Mouse (Mus musculus): ENCODE results near the gene Plxdc1.
"Not testable (repeated sequence)": the region's sequence is repeated elsewhere in the genome, so short reads cannot be mapped to it uniquely, and the experiment has no call there.

Gene Plxdc1

DNA sequence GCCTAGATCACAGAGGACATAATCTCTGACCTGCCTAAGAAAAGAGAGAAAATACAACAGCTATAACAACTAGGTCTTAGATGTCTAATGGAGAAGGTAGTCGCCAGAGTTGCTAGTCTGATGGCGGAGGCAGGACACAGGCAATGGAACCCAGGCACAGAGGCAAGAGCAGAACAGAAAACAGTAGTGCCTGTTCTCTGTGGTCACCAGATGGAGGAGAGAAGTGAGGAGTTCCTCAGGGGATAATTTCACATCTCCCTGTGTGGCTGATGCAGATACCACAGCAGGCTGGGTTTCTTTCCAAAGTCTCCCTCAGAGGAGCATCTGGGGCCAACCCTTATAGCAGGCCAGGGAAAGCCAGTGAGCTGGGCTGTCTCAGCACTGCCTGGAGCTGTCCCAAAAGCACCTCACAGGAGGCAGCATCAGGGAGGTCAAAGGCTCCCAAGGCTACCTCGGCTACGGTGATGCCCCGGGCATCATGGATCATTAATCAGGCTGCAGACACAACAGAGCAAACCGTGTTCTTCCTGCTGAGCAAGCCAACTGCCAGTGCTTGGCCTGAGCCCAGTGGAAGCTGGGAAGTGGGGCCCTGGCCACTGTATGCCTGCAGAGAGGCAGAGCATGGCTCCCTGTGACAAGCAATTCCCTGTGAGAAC is 29.2 kb downstream of the Plxdc1 start:
- DNase-seq (ENCODE audit: inconsistent age in 2 of 2, low spot score in 1 of 2), result peak; percentile 71 to 73

DNA sequence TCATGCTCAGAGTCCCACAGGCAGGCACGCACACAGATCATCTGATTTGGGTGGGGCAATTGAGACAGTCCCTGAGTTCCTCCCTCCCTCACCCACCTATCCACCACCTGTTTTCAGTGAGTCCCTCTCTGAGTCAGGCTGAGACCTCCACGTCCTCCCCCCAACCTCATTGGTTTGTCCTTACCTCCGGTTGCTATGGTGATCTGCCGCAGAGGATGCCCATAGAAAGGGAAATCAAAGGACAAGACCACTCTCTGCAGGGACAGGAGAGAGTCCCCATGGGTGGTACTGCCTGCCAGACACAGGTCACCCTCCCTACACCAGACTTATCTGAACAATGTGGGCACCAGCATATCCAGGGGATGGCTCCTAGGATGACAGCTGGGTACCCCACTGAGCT is 30.3 kb downstream of the Plxdc1 start:
- DNase-seq (ENCODE audit: inconsistent age in 2 of 2, low spot score in 1 of 2), result no peak

DNA sequence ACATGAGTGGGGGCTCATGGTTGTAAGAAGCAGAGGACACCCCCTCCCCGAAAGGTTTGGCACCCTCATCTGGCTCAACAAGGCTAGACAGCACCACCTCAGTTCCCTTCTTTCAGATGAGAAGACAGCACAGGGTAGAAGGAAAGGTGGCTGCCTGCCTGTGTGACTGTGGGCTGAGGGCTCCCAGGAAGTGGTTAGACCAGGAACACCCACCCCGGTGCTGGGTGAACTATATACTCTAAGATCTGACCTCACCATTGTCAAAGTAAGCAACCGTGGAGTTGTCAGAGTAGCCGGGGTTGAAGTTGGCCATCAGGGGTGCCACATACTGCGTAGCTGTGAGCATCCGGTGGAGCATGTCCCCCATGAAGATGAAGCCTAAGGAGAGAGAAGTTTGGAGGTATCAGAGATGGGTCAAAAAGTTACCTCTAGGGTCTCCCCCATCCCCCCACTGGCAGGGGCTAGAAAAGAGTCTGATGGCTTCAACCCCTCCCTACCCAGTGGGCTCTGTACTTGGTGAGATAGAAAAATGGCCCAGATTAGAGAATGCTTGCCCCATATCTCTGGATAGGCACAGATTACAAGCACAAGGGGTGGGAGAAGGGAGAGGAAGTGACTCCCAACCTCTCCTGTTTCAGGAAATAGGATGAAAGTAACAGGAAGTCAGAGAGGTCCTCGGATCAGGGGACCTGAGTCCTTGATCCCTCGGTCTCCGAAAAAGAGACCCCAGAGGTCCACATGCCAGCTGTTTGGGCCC is 30.9 kb downstream of the Plxdc1 start:
- no peak for DNase-seq (ENCODE audit: inconsistent age in 2 of 2, low spot score in 1 of 2)

DNA sequence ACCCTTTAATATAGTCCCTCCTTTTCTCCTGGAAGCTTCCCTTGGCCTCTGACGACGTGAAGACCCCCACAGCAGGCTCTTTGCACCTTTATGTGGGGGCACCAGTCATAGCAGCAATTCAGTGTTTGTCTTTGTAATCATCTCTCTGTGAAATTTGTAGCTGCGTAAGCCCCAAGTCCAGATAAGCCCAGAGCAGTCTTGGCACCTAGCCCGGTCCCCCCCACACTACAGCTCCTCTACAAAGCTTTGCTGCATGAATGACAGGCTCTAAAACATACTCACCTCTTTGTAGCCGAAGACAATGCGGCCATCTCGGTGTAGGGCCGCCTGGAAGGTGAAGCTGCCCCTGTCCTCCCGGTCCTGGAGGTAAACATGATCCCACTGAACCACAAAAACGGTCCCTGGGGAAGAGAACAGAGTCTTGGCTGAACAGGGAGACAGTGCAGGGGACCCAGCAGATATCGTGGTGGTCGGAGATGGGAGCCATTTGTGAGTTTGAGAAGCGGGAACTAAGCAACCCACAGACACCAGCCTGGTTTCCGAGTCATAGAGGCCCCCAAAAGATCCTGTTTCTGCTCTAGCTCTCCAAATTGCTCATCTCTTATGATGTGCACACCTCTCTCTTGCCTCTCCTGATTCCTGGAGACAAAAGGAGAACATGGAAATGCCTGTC is 31.6 kb downstream of the Plxdc1 start:
- no peak for DNase-seq (ENCODE audit: inconsistent age in 2 of 2, low spot score in 1 of 2)

DNA sequence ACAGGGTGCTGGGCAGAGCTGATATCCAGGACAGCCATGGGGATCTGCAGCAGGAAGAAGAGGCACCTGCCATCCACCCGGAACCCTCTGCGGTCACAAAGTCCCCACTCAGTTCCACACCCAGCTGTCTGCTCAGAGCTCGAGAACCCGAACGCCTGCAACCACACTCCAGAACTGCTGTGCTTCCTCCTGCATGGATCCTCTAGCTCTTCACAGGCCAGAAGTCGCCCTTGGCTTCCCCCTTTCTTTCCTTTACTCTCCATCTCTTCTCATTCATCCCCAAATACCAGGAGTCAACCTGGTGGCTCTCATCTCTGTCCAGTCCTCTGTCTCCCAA is 32.3 kb downstream of the Plxdc1 start:
- no peak for DNase-seq (ENCODE audit: inconsistent age in 2 of 2, low spot score in 1 of 2)

DNA sequence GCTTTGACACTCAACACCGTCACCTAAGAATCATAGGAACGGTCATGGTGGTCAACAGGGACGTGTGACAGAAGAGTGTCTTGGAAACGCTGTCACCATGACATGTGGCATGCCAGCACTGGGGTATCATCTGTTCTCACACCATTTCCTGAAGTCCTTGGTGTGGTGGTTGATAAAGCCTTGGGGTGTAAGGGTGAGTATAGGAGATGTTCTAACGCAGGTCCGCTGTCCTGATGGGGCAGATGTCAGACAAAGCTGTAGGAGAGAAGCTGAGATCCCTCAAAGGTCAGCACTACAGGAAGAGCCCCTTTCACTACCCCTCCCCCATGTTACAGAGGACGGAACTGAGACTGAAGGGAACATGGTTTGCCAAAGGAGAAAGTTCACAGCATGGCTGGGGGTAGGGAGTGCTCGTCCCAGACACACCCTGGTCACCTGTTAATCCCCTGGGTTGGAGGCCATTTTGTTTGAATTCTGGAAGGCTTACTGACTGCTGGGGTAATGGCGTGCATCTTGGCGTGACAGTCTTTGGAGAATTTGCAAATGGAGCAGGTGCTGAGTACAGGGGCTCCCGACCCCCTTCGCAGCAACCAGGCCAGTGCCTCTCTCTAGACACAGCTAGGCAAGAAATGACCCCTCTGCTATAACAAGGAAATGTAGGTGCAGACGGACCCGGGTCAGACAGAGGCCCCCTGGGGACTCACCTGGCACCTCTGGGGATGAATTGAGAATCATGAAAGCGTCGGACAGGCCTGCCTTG is 32.9 kb downstream of the Plxdc1 start:
- no peak for DNase-seq (ENCODE audit: inconsistent age in 2 of 2, low spot score in 1 of 2)

DNA sequence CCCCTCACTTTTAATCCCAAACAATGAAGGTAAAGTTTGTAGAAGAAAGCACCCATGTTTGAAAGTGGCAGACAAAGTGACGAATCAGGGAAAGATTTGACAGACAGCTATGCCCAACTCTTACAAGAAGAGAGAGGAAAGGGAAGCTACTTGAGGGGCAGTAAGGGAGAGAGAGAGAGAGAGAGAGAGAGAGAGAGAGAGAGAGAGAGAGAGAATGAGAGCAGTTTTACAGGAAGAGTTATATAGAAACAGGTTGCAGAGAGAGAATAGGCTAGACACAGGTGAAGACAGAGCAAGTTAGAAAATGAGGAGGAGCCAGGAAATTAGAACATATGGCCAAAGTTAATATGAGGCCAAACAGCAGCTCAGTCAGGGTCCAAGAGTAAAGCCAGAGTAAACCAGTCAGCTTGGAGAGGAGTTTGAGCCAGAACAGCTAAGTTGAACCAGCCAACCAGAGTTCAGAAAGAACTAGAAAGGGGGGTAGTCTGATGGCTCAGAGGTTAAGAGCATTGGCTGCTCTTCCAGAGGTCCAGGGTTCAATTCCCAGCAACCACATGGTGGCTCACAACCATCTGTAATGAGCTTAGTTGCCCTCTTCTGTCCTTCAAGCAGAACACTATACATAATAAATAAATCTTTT is 33.8 kb downstream of the Plxdc1 start:
- no peak for DNase-seq (ENCODE audit: inconsistent age in 2 of 2, low spot score in 1 of 2)

DNA sequence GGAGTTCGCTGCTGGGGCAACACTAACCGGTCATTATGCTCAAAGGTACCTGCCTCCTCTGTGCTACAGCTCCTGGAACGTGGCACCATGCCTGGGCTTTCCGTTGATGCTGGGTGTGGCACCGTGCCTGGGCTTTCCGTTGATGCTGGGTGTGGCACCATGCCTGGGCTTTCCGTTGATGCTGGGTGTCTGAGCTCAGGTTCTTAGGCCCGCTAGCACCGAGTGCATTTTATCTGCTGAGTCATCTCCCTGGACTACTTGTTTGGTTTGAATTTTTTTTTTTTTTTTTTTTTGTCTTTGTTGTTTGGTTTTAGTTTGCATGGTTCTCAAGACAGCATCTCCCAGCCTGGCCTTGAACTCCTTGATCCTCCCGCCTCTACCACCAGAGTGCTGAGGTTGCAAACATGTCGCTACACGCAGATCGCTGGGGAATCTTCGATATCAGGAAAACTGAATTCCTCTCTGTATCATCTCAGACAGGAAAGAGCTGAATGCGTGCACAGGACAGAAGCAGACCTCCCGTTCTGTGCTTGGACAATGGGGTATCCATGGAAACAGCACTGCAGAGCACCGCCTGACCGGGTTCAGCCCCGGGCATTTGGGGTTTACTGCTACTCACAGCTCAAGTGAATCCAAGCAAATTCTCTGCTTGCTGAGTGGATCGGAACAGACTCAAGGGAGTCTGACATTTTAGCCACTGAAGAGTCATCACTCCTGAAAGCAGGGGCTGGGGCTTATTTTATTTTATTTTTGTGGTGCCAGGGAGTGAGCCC is 36.4 kb downstream of the Plxdc1 start:
- peak; percentile 38 to 67 for DNase-seq (ENCODE audit: inconsistent age in 2 of 2, low spot score in 1 of 2)

DNA sequence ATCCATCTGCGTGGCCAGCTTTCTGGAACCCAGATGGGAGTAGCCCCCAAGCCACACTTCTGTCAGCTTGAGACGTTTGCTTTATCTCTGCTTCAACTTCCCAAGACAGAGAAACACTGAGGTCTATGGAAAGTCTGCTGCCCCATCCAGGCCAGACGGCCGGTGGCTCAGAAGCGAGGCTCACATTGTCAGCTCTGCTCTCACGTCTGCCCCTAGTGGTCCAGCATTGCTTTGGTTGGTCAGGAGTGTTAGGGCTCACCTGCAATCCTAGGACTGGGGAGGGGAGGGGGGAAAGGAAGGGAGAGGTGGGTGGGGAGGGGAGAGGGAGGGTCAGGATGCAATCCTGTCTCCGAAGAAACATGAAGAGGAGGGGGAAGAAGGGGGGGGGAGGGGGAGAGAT is 38.8 kb downstream of the Plxdc1 start:
- no peak for DNase-seq (ENCODE audit: inconsistent age in 2 of 2, low spot score in 1 of 2)

DNA sequence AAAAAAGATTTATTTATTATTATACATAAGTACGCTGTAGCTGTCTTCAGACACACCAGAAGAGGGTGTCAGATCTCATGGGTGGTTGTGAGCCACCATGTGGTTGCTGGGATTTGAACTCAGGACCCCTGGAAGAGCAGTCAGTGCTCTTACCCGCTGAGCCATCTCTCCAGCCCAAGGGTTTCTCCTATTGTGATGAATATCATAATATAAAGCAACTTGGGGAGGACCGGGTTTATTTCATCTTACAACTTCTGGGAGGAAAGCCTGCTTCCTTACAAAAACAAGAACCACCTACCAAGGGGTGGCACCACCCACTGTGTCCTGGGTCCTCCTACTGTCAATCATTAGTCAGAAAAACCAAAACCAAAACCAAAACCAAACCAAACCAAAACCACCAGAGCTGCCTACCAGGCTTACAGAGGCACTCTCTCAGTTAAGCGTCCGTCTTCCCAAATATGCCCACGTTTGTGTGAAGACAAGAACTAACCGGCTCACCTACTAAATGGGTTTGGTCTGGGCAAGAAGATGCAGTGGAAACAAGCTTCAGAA is 40.4 kb downstream of the Plxdc1 start:
- DNase-seq (ENCODE audit: inconsistent age in 2 of 2, low spot score in 1 of 2), result not testable (repeated sequence)

DNA sequence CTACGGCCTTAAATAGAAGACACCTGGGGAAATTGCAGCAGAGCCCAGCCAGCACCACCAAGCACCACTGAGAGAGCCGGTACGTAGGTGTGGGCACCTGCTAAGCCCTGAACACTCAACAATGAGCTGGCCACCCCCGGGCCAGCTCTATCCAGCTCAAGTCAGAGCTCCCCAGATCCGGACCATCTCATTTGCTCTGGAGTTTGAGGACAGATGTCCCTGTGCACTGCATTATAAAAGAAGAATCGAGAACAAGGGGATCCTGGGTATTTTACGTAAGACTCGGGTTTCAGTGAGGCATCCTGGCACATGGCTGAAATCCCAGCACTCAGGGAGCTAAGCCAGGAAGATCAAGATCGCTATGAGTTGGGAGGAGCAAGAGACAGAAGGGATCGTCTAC is 41.2 kb downstream of the Plxdc1 start:
- DNase-seq (ENCODE audit: inconsistent age in 2 of 2, low spot score in 1 of 2), result no peak

DNA sequence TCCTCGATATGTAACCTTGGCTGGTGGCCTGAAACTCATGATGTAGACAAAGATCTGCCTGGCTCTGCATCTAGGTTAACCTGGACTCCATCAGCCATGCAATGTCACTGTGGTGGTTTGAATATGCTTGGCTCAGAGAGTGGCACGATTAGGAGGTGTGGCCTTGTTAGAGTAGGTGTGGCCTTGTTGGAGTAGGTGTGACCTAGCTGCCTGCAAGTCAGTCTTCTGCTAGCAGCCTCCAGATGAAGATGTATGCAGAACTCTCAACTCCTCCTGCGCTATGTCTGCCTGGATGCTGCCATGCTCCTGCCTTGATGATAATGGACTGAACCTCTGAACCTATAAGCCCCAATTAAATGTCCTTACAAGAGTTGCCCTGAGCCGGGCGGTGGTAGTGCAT is 43.0 kb downstream of the Plxdc1 start:
- no peak for DNase-seq (ENCODE audit: inconsistent age in 2 of 2, low spot score in 1 of 2)

DNA sequence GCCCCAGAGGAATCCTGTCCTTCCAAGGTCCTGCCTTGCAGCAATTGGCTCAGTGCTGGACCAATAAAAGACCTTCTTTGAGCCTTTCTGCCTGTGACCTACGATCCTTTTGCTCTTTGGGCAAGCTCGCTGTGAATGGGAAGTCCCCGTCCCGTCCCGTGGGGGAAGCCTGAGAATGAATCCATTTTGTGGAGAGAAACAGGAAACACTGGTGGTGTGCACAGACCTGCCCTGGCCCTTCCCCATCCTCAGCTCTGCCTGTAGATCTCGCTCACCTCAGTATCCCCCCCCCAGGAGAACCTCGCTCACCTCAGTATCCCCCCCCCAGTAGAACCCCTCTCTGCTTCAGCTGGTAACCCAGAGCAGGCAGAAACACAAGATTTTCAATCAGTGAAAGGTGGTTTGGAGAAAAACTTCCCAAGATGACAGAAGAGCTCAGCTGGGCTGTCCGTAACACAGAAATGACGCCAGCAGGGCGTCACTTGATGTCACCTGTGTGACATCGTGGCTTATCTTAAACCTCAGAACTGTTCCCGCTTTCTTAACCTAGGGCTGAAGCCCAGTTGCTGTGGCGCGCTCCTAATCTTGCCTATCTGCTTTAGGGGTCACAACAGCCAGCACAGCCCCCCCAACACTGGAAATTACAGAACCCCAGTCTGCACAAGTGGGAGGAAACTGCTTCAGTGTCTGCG is 43.7 kb downstream of the Plxdc1 start:
- no peak for DNase-seq (ENCODE audit: inconsistent age in 2 of 2, low spot score in 1 of 2)

DNA sequence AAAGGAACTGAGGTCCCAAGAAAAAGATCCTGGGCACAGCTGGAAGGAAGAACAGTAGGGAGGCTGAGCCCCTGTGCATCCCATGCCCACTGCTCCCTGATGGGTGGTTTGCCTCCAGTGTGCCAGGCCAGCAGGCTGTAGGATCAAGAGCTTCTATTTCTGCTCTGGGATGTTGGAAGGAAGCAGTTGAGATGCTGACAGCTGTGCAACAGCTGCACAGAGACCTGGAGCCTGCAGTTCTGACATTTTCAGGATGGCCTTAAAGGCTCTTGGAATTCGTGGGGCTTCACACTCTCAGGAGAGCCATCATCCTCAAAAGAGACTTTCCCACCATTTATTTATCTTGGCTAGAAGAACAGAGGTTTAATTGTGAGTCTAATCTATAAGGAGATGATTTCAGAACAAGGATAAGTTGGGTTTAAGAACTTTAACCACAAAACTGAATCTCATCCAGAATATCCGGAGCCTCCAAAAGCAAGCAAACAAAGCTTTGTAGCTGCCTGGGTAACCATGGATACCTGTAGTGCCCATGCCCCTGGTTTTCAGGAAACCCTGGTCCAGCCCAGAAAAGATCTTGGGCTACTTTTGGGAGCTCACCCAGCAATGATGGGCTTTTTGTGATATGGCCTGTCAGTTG is 48.7 kb downstream of the Plxdc1 start:
- no peak for DNase-seq (ENCODE audit: inconsistent age in 2 of 2, low spot score in 1 of 2)

DNA sequence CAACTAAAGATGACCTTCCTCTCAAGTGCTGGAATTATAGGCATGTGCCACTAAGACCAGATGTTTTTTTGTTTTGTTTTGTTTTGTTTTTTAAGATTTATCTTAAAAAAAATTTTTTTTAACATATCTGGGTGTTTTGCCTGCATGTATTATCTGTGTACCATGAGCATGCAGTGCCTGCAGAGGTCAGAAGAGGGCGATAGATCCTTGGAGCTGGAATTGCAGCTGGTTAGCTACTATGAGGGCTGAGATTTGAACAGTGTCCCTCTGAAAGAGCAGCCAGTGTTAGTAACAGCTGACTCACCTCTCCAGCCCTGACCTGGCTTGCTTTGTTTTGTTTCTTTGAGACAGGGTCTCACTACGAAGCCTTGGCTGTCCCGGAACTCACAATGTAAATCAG is 49.5 kb downstream of the Plxdc1 start:
- peak; percentile 73 to 88 for DNase-seq (ENCODE audit: inconsistent age in 2 of 2, low spot score in 1 of 2)

DNA sequence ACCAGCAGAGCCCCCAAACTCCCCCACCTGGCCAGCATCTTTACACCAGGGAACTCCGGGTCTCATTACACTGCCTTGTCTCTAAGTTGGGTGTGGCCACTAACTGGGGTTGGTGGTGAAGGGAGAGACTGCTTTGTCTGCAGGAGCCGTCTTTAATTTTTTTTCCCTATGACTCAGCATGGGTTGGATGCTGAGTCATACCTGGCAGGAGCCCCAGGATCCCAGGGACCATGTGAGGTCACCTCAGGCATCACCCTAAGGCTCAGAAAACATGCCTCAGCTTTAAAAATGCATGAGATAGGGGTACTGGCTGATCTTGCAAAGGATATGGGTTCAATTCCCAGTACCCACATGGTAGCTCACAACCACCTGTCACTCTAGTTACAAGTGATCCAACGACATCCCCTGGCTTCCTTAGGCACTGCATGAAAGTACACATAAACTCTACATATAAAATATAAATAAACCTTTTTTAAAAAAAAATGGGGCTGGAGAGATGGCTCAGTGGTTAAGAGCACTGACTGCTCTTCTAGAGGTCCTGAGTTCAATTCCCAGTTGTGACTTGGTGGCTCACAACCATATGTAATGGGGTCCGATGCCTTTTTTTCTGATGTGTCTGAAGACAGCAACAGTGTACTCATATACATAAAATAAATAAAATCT is 50.2 kb downstream of the Plxdc1 start:
- DNase-seq (ENCODE audit: inconsistent age in 2 of 2, low spot score in 1 of 2), result peak; percentile 90 to 95

DNA sequence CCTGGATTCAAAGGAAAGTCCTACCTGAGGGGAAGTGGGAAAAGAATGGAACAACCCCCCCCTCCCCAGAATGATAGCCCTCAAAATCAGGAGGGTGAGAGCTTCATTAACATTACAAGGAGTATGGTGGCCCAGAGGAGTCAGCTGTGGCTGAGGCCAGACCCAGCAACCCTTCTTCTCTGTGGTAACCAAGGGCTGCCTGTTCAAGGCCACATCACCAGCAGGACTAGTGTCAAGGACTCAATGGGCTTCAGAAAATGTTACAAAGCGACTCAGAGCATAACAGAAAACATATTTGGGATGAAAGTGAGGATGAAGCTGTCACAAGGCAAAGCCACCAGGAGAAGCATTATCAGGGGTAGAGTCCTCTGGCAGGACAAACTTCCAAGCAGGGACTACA is 52.7 kb downstream of the Plxdc1 start:
- DNase-seq (ENCODE audit: inconsistent age in 2 of 2, low spot score in 1 of 2), result peak; percentile 68 to 78

DNA sequence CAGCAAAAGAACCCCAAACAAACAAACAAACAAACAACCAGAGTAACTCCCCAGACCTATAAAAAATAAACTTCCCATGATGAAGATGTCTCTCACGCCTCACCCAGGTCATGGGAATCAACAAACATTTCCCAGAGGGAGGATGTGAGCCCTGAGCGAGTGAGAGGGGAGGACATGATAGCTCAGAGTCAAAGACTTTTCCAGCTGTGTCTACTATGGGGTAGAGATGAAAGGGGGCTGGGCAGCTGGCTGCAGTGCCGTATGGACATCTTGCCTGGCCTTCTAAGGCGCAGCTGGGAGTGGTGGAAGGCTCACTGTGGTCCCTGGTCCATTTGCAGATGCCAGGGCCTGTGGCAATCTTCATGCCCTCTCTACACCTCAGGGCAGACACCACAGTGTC is 57.3 kb downstream of the Plxdc1 start:
- DNase-seq (ENCODE audit: inconsistent age in 2 of 2, low spot score in 1 of 2), result no peak
